Mouse (Mus musculus) intestine, embryonic 14.5 days (tissue): ENCODE measurements around the gene Arid3a. TPM values are rescaled to one million over a fixed set of nuclear protein-coding genes. Genes with fewer than 3 reads are reported as not detected.

ENCODE experiments used
- ATAC-seq: fragments of 200-750 bp; cut with Nextera tagmentation; replicated peaks from 2 replicates; pipeline ENCODE4 v1.8.0; 2017; ENCODE audit warnings: low read depth, moderate number of reproducible peaks, moderate TSS enrichment, moderate library complexity; ENCODE audit not compliant: low FRiP score, low TSS enrichment
- DNase-seq: peaks from one replicate; pipeline ENCODE4 v3.0.0-alpha.2; 2018; ENCODE audit warnings: low spot score
- H3K27ac ChIP-seq: fragments of 300-500 bp; sonication (generic); 2 replicates; pipeline ENCODE4 v1.5.1; 2014; ENCODE audit warnings: low read depth, mild to moderate bottlenecking, control low read depth
- H3K27me3 ChIP-seq: fragments of 300-500 bp; sonication (generic); replicated peaks from 2 replicates; pipeline ENCODE4 v1.6.1; 2014; ENCODE audit warnings: low read length, control low read depth; ENCODE audit not compliant: control insufficient read depth, insufficient read depth
- H3K36me3 ChIP-seq: fragments of 300-500 bp; sonication (generic); 2 replicates; pipeline ENCODE4 v1.6.1; 2014; ENCODE audit warnings: low read length, control low read depth; ENCODE audit not compliant: control insufficient read depth, insufficient read depth
- H3K4me1 ChIP-seq: fragments of 300-500 bp; sonication (generic); replicated peaks from 2 replicates; pipeline ENCODE4 v1.6.1; 2014; ENCODE audit warnings: low read length, control low read depth, mixed read lengths; ENCODE audit not compliant: control insufficient read depth, insufficient read depth
- H3K4me2 ChIP-seq: fragments of 300-500 bp; sonication (generic); 2 replicates; pipeline ENCODE4 v1.6.1; 2014; ENCODE audit warnings: low read length
- H3K4me3 ChIP-seq: fragments of 300-500 bp; sonication (generic); 2 replicates; pipeline ENCODE4 v1.5.1; 2014; ENCODE audit warnings: low read depth, low read length, control low read depth, mixed read lengths
- H3K9ac ChIP-seq: fragments of 300-500 bp; sonication (generic); 2 replicates; pipeline ENCODE4 v1.6.1; 2014; ENCODE audit warnings: mild to moderate bottlenecking, low read length
- H3K9me3 ChIP-seq: fragments of 300-500 bp; sonication (generic); 2 replicates; pipeline ENCODE4 v1.6.1; 2016; ENCODE audit warnings: low read length, control low read depth; ENCODE audit not compliant: control insufficient read depth
- WGBS: fragments of 180-500 bp; shearing (Covaris S2); extraction: QIAGEN DNeasy Blood & Tissue Kit; methylation state at CpG from one replicate; pipeline ENCODE4 v1.1.7; 2014; 5-methylcytosine and 5-hydroxymethylcytosine counted together
- polyA plus RNA-seq: library from polyadenylated mRNA; unstranded; fragments of >200 nt; fragmentation: Nextera tagmentation; extraction: Ambion mirVana; gene quantifications from 2 replicates; pipeline ENCODE4 v1.2.1, GENCODE M21; 2014

Arid3a gene
- polyA plus RNA-seq, 1 experiment from 2014 or later, result 14.4 TPM

DNA sequence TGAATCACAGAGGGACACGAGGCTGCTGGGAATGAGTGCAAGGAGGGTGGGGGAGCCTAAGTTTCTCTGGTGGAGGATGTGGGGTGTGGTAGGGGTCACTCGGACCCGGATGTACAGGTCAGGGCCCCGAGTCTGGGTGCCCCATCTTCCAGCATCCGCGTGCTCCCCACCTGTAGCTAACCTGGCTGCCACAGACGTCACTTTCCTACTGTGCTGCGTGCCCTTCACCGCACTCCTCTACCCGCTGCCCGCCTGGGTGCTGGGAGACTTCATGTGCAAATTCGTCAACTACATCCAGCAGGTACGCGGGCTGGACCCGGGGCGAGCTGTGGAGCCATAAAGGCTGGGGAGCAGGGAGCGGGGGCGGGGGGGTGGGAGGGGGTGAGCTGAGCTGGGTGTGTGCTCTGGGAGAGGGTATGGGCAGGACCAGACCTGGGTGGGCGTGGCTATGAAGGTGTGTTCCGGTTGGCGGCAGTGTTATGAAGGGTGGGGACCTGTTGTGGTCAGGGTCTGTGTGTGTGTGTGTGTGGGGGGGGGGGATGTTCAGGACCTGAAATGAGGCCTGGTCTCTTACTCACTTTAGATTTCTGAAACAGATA lies 7.5 kb upstream of the Arid3a start:
- H3K36me3 ChIP-seq, result no peaks in the 10 kb centered on the region
- no peaks in the 10 kb centered on the region for H3K9me3 ChIP-seq
- peak overlapping the region; percentile 25 for H3K4me2 ChIP-seq
- no peak overlapping the region for H3K27ac ChIP-seq
- no peak for ATAC-seq
- H3K27me3 ChIP-seq, result peaks cover 57% of the 10 kb centered on the region
- H3K4me1 ChIP-seq, result peaks cover 41% of the 10 kb centered on the region
- H3K4me3 ChIP-seq, result peak overlapping the region; percentile 2; the same call in 1 of the 2 replicates
- no peak overlapping the region for H3K9ac ChIP-seq
- 3% methylated on average over 21 of the region's 21 CpGs for WGBS
- DNase-seq, result peak; percentile 56

DNA sequence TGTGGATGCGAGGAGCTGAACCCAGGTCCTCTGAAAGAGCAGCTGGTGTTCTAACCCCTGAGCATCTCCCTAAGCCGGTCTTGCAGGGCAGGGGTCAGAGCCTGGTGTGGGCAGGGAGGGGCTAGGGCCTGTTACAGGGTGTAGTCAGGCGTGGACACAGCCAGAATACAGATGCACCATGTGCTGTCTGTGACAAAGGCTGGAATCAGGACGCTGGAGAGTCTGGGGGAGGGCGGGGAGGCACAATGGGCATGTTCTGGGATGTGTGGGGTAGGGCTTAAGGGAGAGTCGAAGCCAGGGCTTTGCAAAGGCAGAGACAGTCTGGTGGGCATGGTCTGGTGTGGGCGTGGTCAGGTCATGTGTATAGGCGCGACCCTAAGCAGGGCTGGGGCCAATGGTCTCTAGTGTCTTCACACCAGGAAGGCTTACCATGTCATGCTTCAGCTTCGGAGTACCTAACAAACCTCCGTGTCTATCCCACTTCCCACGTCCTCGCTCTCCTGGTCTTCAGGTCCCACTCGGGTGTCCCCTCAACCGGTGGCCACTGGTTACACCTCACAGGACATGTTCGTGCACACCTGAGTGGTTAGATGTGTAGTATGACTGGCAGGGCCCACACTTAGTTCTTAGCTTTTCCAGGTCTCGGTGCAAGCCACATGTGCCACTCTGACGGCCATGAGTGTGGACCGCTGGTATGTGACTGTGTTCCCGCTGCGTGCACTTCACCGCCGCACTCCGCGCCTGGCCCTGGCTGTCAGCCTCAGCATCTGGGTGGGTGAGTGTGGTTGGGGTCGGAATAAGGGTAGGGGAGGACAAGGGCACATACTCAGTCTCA lies 6.6 kb upstream of the Arid3a start:
- no peak overlapping the region for H3K4me3 ChIP-seq
- WGBS, result 27% methylated on average over 26 of the region's 26 CpGs
- no peaks in the 10 kb centered on the region for H3K36me3 ChIP-seq
- no peak overlapping the region for H3K27ac ChIP-seq
- no peaks in the 10 kb centered on the region for H3K9me3 ChIP-seq
- H3K4me1 ChIP-seq, result peaks cover 32% of the 10 kb centered on the region
- H3K27me3 ChIP-seq, result peaks cover 57% of the 10 kb centered on the region
- peak; percentile 61 for DNase-seq
- no peak overlapping the region for H3K9ac ChIP-seq
- ATAC-seq, result no peak
- H3K4me2 ChIP-seq, result no peak overlapping the region

DNA sequence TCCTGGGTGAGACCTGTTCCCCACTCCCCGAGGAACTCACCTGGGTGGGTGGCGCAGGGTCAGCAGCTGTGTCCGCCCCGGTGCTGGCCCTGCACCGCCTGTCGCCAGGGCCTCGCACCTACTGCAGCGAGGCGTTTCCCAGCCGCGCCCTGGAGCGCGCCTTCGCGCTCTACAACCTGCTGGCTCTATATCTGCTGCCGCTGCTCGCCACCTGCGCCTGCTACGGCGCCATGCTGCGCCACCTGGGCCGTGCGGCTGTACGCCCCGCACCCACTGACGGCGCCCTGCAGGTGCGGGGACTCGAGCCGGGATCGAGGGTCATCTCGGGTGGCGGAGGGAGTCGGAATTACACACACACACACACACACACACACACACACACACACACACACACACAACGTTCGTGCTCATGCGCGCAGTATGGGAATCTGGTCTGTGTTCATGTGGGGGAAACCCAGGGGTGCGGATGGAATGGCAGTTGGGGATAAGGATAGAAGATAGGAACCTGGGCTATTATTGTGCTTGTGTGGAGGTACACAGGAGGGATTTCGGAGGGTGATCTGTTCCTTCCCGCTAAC lies 5.8 kb upstream of the Arid3a start, which contains the start of gene R3hdm4:
R3hdm4 (minus strand) TSS at position 251 of the 578 bp plus-strand sequence.
- no peak for ATAC-seq
- WGBS, result 3% methylated on average over 41 of the region's 41 CpGs
- no peaks in the 10 kb centered on the region for H3K9me3 ChIP-seq
- H3K4me3 ChIP-seq, result peak within 1 kb of the TSS; percentile 24
- peak; percentile 61 for DNase-seq
- H3K4me2 ChIP-seq, result peak within 1 kb of the TSS; percentile 47
- no peaks in the 10 kb centered on the region for H3K36me3 ChIP-seq
- no peak within 1 kb of the TSS for H3K27ac ChIP-seq
- peak within 1 kb of the TSS; percentile 21; the same call in 1 of the 2 replicates for H3K9ac ChIP-seq
- H3K27me3 ChIP-seq, result peaks cover 57% of the 10 kb centered on the region
- peaks cover 30% of the 10 kb centered on the region for H3K4me1 ChIP-seq

DNA sequence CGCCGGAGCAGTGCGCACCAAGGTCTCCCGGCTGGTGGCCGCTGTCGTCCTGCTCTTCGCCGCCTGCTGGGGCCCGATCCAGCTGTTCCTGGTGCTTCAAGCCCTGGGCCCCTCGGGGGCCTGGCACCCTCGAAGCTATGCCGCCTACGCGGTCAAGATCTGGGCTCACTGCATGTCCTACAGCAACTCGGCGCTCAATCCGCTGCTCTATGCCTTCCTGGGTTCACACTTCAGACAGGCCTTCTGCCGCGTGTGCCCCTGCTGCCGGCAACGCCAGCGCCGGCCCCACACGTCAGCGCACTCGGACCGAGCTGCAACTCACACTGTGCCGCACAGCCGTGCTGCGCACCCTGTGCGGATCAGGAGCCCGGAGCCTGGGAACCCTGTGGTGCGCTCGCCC lies 5.3 kb upstream of the Arid3a start:
- Histone ChIP-seq H3K9ac (peak overlapping the region; percentile 21; the same call in 1 of the 2 replicates), H3K27ac (no peak overlapping the region), H3K4me1 (peaks cover 32% of the 10 kb centered on the region), H3K9me3 (no peaks in the 10 kb centered on the region), H3K4me2 (peak overlapping the region; percentile 47), H3K36me3 (no peaks in the 10 kb centered on the region), H3K27me3 (peaks cover 57% of the 10 kb centered on the region), H3K4me3 (peak overlapping the region; percentile 24)
- 2% methylated on average over 34 of the region's 34 CpGs for WGBS
- peak; percentile 74 for DNase-seq
- ATAC-seq, result no peak

DNA sequence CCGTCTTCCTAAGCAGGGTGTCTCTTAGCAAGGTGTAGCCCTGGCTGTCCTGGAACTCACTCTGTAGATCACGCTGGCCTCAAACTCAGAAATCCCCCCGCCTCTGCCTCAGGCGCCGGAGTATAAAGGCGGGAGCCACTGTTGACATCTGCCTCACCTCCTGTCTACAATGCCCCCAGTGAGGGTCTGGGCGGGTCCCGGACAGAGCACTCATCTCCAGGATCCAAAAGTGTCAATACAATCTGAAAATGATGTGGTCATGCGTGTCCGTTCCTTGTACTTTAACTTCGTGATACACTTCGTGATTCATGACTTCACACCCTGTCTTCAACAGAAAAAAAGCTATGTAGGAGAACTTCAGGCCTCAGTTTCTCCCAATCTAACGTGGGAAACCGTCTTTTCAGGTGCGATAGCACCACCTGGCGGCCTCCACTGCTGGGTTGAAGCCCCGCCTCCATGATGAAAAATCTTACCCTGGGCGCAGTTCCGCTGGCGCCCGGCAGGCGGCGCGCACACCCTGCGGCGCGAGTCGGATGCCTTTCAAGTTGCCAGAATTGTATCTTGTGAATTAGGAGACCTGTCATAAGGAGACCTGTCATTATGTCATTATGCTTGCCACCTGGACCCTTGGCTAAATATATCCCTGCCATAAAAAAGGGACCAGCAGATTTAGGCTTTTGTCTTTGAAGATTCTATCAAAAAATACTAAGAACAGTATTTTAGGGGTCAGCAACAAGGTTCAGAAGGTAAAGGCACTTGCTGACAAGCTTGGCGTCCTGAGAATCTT lies 1.7 kb upstream of the Arid3a start:
- peaks cover 29% of the 10 kb centered on the region for H3K27me3 ChIP-seq
- ATAC-seq (no peak), DNase-seq (peak; percentile 96)
- no peak overlapping the region; the same call in 1 of the 2 replicates for H3K4me3 ChIP-seq
- peaks cover 27% of the 10 kb centered on the region for H3K4me1 ChIP-seq
- peak overlapping the region; percentile 88 for H3K4me2 ChIP-seq
- no peak overlapping the region for H3K9ac ChIP-seq
- H3K36me3 ChIP-seq, result no peaks in the 10 kb centered on the region
- no peak overlapping the region for H3K27ac ChIP-seq
- H3K9me3 ChIP-seq, result no peaks in the 10 kb centered on the region
- 12% methylated on average over 29 of the region's 29 CpGs for WGBS

DNA sequence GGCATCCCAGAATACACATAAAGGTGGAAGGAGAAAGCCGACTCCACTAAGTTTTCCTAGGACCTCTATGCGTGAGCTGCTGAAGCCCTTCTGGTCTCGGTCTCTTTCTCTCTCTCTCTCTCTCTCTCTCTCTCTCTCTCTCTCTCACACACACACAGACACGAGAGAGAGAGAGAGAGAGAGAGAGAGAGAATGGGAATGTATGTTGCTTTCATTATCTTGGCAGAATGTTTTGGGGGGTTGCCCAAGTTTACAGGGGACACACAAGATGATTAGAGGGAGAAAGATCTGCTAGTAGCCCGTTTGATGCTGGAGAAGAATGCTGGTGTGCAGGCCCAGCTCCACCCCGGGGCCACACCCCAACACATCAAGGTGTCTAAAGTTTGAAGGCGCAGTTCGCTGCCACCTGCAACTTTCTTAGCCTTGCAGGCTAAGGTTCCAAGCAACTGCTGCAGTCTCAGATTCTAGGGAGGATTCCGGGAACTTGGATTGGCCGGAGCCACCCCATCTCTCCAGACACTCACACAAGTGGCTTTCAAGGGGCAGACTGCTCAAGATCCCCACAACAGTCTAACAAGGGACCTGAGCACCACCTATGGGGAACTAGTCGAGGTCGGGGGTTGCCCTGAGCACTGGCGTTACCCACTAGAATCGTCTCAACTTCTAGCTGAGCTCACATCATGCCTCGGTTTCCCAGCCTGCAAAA lies 905 bp upstream of the Arid3a start:
- H3K4me1 ChIP-seq, result peaks cover 27% of the 10 kb centered on the region
- no peaks in the 10 kb centered on the region for H3K9me3 ChIP-seq
- peak overlapping the region; percentile 88 for H3K4me2 ChIP-seq
- peak; percentile 69 for DNase-seq
- peaks cover 22% of the 10 kb centered on the region for H3K27me3 ChIP-seq
- H3K36me3 ChIP-seq, result peaks cover 5% of the 10 kb centered on the region; the same call in 1 of the 2 replicates
- WGBS, result 5% methylated on average over 15 of the region's 15 CpGs
- H3K27ac ChIP-seq, result peak overlapping the region; percentile 80; the same call in 1 of the 2 replicates
- H3K9ac ChIP-seq, result peak overlapping the region; percentile 76
- ATAC-seq, result no peak
- peak overlapping the region; percentile 58 for H3K4me3 ChIP-seq

DNA sequence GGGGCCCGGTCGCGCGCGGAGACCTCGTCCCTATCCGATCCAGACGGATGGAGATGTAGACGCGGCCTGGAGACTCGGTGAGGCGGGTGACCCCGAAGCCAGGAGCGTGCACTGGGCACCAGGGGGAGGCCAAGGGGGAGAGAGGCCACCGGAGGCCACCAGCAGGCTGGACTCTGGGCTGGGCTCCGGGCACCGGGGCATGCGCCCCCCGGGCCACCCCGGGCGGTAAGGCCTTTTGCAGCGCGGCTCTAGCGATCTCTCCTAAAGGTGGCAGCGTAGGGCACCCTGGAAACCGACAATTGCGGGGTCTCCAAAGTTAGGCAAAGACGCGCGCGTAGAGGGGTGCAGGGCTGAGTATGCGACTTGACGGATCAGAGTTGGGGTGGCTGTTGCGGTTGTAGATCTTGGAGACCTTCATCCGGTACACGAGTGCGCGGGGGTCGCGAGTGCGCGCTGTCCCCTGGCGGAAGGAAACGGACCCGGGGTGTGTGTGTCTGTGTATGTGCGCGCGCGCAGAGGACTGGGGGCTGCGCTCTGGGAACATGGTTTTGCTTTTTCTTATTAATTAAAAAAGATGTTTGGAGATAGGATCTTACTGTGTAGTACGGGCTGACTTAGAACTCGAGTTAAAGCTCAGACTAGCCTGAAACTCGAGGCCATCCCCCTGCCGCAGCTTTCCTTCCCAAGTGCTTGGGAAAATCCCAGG lies 634 bp downstream of the Arid3a start:
- Histone ChIP-seq H3K27ac (peak overlapping the region; percentile 80), H3K4me2 (peak overlapping the region; percentile 88), H3K9ac (peak overlapping the region; percentile 76), H3K36me3 (peaks cover 19% of the 10 kb centered on the region), H3K9me3 (no peaks in the 10 kb centered on the region), H3K4me3 (peak overlapping the region; percentile 58), H3K4me1 (peaks cover 27% of the 10 kb centered on the region), H3K27me3 (peaks cover 7% of the 10 kb centered on the region; the same call in 1 of the 2 replicates)
- ATAC-seq (peak; percentile 21; the same call in 1 of the 2 replicates), DNase-seq (peak; percentile 87)
- WGBS, result 1% methylated on average over 53 of the region's 54 CpGs
